Mouse (Mus musculus): ENCODE measurements around the gene Gm7929. TPM values are rescaled to one million over a fixed set of nuclear protein-coding genes. Genes with fewer than 3 reads are reported as not detected.
"Not testable (repeated sequence)": the region's sequence is repeated elsewhere in the genome, so short reads cannot be mapped to it uniquely, and the experiment has no call there.

Gene Gm7929
- polyA plus RNA-seq (2015; fragmentation: Nextera tagmentation; extraction: Ambion mirVana) = not detected in 2 replicates

DNA sequence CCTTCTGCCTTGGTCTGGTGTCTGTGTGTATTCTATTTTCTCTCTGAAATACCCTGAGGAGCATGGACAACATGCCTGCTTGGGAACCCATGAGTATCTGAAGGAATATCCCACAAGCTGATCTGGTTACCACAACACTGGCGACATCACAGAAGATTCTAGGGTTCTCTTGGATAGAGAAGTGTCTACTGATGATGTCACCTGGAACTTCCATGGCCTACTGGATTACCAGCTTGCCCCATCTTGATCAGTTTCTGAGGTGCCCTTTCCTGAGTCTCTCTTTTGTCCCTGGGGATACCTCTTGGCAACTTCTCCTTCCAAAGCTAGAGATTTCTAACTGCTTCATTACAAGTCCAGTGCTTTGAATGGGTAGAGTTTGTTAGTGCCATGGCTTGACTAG lies at the start of gene Gm7929:
Gene Gm7929, minus strand, starts transcription at position 101 of the 400 bp plus-strand sequence.
- H3K4me2 ChIP-seq (ENCODE audit: low read depth, low read length); H3K27me3 ChIP-seq (ENCODE audit: control insufficient read depth, insufficient read depth, low read length); H3K9me3 ChIP-seq (replicated peaks; ENCODE audit: control insufficient read depth, low read length); H3K36me3 ChIP-seq (ENCODE audit: control insufficient read depth, insufficient read depth, low read length); H3K9ac ChIP-seq (ENCODE audit: low read length); H3K27ac ChIP-seq (ENCODE audit: low read length); ATAC-seq (ENCODE audit: insufficient read depth, low FRiP score); H3K4me1 ChIP-seq (ENCODE audit: control insufficient read depth, insufficient read depth, low read length); H3K4me3 ChIP-seq (replicated peaks; ENCODE audit: low read length): not testable (repeated sequence)
- whole genome bisulfite sequencing = no CpG with 5 or more reads among the region's 1 CpGs

DNA sequence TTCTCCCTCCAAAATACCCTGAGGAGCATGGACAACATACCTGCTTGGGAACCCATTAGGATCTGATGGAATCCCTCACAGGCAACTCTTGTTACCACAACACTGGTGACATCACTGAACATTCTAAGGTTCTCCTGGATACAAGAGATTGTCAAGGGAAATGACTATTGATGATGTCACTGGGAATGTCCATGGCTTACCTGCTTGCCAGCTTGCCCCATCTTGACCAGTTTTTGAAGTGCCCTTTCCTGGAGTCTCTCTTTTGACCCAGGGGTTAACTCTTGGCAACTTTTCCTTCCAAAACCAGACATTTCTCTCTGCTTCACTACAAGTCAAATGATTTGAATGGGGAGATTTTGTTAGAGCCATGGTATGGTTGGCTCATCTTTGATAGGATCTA lies 21.9 kb upstream of the Gm7929 start, which contains the start of gene Gm47189:
Gene Gm47189, minus strand, starts transcription at position 101 of the 400 bp plus-strand sequence.
- not testable (repeated sequence) for H3K4me3 ChIP-seq (replicated peaks; ENCODE audit: low read length); H3K9me3 ChIP-seq (replicated peaks; ENCODE audit: control insufficient read depth, low read length); H3K4me1 ChIP-seq (ENCODE audit: control insufficient read depth, insufficient read depth, low read length); H3K27ac ChIP-seq (ENCODE audit: low read length); H3K9ac ChIP-seq (ENCODE audit: low read length); ATAC-seq (ENCODE audit: insufficient read depth, low FRiP score); H3K4me2 ChIP-seq (ENCODE audit: low read depth, low read length); H3K36me3 ChIP-seq (ENCODE audit: control insufficient read depth, insufficient read depth, low read length); H3K27me3 ChIP-seq (ENCODE audit: control insufficient read depth, insufficient read depth, low read length)

DNA sequence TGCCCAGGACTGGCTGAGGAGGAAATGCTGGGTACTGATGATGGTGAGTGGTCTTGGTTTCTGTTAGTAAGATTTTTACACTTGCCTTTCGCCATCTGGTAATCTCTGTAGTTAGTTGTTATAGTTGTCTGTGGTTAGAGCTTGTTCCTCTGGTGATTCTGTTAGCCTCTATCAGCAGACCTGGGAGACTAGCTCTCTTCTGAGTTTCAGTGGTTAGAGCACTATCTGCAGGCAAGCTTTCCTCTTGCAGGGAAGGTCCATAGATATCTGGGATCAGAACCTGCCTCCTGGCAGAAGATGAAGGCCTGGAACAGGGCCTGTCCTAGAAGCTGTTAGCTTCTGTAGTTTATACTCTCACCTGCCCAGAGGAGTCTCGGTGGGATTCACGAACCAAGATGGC lies 5.5 kb upstream of the Gm7929 start:
- H3K27me3 ChIP-seq (ENCODE audit: control insufficient read depth, insufficient read depth, low read length); ATAC-seq (ENCODE audit: insufficient read depth, low FRiP score); H3K4me3 ChIP-seq (replicated peaks; ENCODE audit: low read length); H3K27ac ChIP-seq (ENCODE audit: low read length); H3K36me3 ChIP-seq (ENCODE audit: control insufficient read depth, insufficient read depth, low read length); H3K4me1 ChIP-seq (ENCODE audit: control insufficient read depth, insufficient read depth, low read length); H3K4me2 ChIP-seq (ENCODE audit: low read depth, low read length); H3K9ac ChIP-seq (ENCODE audit: low read length); H3K9me3 ChIP-seq (replicated peaks; ENCODE audit: control insufficient read depth, low read length): not testable (repeated sequence)
- WGBS = 100% methylated on average over 2 of the region's 3 CpGs

DNA sequence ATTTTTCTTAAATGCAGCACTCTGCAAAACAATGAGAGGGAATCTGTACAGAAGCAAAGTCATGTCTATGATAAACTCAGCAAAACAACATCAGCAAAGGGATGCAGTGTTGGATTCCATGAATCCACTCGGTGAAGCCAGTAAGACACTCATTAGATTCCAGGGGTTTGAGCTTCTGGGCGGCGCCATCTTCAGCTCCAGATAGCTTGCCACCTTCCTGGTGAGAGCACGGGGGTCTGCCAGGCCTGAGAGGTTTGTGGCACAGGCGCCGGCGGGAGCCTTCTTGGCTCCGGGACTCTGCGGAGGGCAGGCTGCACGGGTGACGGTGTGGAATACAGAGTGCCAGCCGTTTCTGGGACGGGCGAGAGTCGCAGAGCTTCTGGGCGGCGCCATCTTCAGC lies 27.0 kb downstream of the Gm7929 start:
- H3K4me2 ChIP-seq (ENCODE audit: low read depth, low read length); H3K36me3 ChIP-seq (ENCODE audit: control insufficient read depth, insufficient read depth, low read length); ATAC-seq (ENCODE audit: insufficient read depth, low FRiP score); H3K27ac ChIP-seq (ENCODE audit: low read length); H3K4me1 ChIP-seq (ENCODE audit: control insufficient read depth, insufficient read depth, low read length); H3K4me3 ChIP-seq (replicated peaks; ENCODE audit: low read length); H3K9me3 ChIP-seq (replicated peaks; ENCODE audit: control insufficient read depth, low read length); H3K9ac ChIP-seq (ENCODE audit: low read length); H3K27me3 ChIP-seq (ENCODE audit: control insufficient read depth, insufficient read depth, low read length): not testable (repeated sequence)
- 74% methylated on average over 17 of the region's 17 CpGs for WGBS

DNA sequence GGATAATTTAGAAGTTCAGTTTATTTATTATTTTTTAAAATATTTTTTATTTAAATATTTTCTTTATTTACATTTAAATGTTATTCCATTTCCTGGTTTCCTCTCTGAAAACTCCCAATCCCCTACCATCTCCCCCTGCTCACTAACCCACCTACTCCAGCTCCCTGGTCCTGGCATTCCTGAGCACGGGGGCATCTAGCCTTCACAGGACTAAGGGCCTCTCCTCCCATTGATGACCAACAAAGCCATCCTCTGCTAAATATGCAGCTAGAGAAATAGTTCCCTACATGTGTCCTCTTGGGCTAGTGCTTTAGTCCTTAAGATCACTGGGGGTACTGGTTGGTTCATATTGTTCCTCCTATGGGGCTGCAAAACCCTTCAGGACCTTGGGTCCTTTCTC lies 33.2 kb downstream of the Gm7929 start:
- H3K4me2 ChIP-seq (ENCODE audit: low read depth, low read length); H3K9ac ChIP-seq (ENCODE audit: low read length); H3K27me3 ChIP-seq (ENCODE audit: control insufficient read depth, insufficient read depth, low read length); H3K4me3 ChIP-seq (replicated peaks; ENCODE audit: low read length); ATAC-seq (ENCODE audit: insufficient read depth, low FRiP score); H3K27ac ChIP-seq (ENCODE audit: low read length); H3K9me3 ChIP-seq (replicated peaks; ENCODE audit: control insufficient read depth, low read length); H3K36me3 ChIP-seq (ENCODE audit: control insufficient read depth, insufficient read depth, low read length); H3K4me1 ChIP-seq (ENCODE audit: control insufficient read depth, insufficient read depth, low read length): not testable (repeated sequence)
- 82% methylated on average over 1 of the region's 1 CpGs for WGBS

DNA sequence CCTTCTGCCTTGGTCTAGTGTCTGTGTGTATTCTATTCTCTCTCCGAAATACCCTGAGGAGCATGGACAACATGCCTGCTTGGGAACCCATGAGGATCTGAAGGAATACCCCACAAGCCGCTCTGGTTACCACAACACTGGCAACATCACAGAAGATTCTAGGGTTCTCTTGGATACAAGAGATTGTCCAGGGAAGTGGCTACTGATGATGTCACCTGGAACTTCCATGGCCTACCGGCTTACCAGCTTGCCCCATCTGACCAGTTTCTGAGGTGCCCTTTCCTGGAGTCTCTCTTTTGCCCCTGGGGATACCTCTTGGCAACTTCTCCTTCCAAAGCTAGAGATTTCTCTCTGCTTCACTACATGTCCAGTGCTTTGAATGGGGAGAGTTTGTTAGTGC lies 48.6 kb downstream of the Gm7929 start, which contains the start of gene Gm8068:
Gene Gm8068, minus strand, starts transcription at position 101 of the 400 bp plus-strand sequence.
- H3K27ac ChIP-seq (ENCODE audit: low read length); H3K9me3 ChIP-seq (replicated peaks; ENCODE audit: control insufficient read depth, low read length); H3K4me1 ChIP-seq (ENCODE audit: control insufficient read depth, insufficient read depth, low read length); ATAC-seq (ENCODE audit: insufficient read depth, low FRiP score); H3K27me3 ChIP-seq (ENCODE audit: control insufficient read depth, insufficient read depth, low read length); H3K9ac ChIP-seq (ENCODE audit: low read length); H3K4me2 ChIP-seq (ENCODE audit: low read depth, low read length); H3K36me3 ChIP-seq (ENCODE audit: control insufficient read depth, insufficient read depth, low read length); H3K4me3 ChIP-seq (replicated peaks; ENCODE audit: low read length): not testable (repeated sequence)
- WGBS = no CpG with 5 or more reads among the region's 3 CpGs

Other genes with a start within 250 kb of the Gm7929 start
- not detected in 2 replicates for gene Gm7970, start 195.0 kb downstream of the Gm7929 start, polyA plus RNA-seq (2015; fragmentation: Nextera tagmentation; extraction: Ambion mirVana)
- not detected in 2 replicates for gene 1700049E17Rik2, start 177.4 kb downstream of the Gm7929 start, polyA plus RNA-seq (2015; fragmentation: Nextera tagmentation; extraction: Ambion mirVana)
- gene Gm3072, start 126.0 kb downstream of the Gm7929 start, polyA plus RNA-seq (2015; fragmentation: Nextera tagmentation; extraction: Ambion mirVana) = not detected in 2 replicates
- not detected in 2 replicates for gene Gm3676, start 104.1 kb downstream of the Gm7929 start, polyA plus RNA-seq (2015; fragmentation: Nextera tagmentation; extraction: Ambion mirVana)
- not detected in 2 replicates for gene Gm8068, start 48.7 kb downstream of the Gm7929 start, polyA plus RNA-seq (2015; fragmentation: Nextera tagmentation; extraction: Ambion mirVana)
- gene Gm47189, start 21.8 kb upstream of the Gm7929 start, polyA plus RNA-seq (2015; fragmentation: Nextera tagmentation; extraction: Ambion mirVana) = not detected in 2 replicates
- not detected in 2 replicates for gene Gm7980, start 156.7 kb upstream of the Gm7929 start, polyA plus RNA-seq (2015; fragmentation: Nextera tagmentation; extraction: Ambion mirVana)
- gene 1700049E17Rik1, start 174.3 kb upstream of the Gm7929 start, polyA plus RNA-seq (2015; fragmentation: Nextera tagmentation; extraction: Ambion mirVana) = not detected in 2 replicates
- gene 1700024B05Rik, start 193.4 kb upstream of the Gm7929 start, polyA plus RNA-seq (2015; fragmentation: Nextera tagmentation; extraction: Ambion mirVana) = not detected in 2 replicates
- not detected in 2 replicates for gene Gm6401, start 217.3 kb upstream of the Gm7929 start, polyA plus RNA-seq (2015; fragmentation: Nextera tagmentation; extraction: Ambion mirVana)
- not detected in 2 replicates for gene Gm3543, start 232.7 kb upstream of the Gm7929 start, polyA plus RNA-seq (2015; fragmentation: Nextera tagmentation; extraction: Ambion mirVana)